Mouse (Mus musculus): ENCODE results near the gene Cdc20.

Cdc20 gene

GRCm38 (mm10) chr4:118427768-118428451, 9.2 kb downstream of the Cdc20 start, which contains the start of gene Elovl1:
Gene Elovl1, plus strand, starts transcription at chr4:118428093.
- POLR2A ChIA-PET: interaction anchor here in 3 of 4 experiments (0.6 to 3.3 kb wide), 35 partner anchors 8 to 681 kb away, joined by 3 to 20 read pairs (median 4); partner anchors contain the start of genes Cdc20 (in 3 of the 3), Kdm4a (in 2 of the 3), Tmem125 (in 2 of the 3) and Cfap57 (in 1 of the 3)
- CTCF ChIA-PET: interaction anchor here (0.6 to 1.6 kb wide), 9 partner anchors 70 to 1276 kb away, joined by 3 to 6 read pairs (median 3); no protein-coding TSS in a partner anchor

- POLR2A ChIA-PET: interaction anchor here (0.6 to 3.3 kb wide), 28 partner anchors 8 to 681 kb away, joined by 3 to 20 read pairs (median 4); partner anchors contain the start of genes Cdc20 (in 4 of the 4), Tmem125 (in 2 of the 4), Kdm4a (in 1 of the 4) and Med8 (in 1 of the 4)
- CTCF ChIA-PET: interaction anchor here (0.6 to 1.6 kb wide), 7 partner anchors 70 to 1275 kb away, joined by 3 to 6 read pairs (median 3); no protein-coding TSS in a partner anchor
Observed at GRCm38 (mm10) chr4:118427415-118427767, 9.8 kb downstream of the Cdc20 start.

GRCm38 (mm10) chr4:118425374-118425773, 11.8 kb downstream of the Cdc20 start:
- CTCF ChIA-PET: interaction anchor here in 1 of 4 experiments (0.7 kb wide), 1 partner anchor 19 kb away, joined by 6 read pairs; no protein-coding TSS in a partner anchor
- POLR2A ChIA-PET: interaction anchor here in 2 of 4 experiments (1.2 to 3.3 kb wide), 6 partner anchors 8 to 34 kb away, joined by 3 to 9 read pairs (median 5); partner anchors contain the start of gene Cdc20 (in 1 of the 2)

GRCm38 (mm10) chr4:118424541-118425160, 12.5 kb downstream of the Cdc20 start:
- ChIA-PET POLR2A (interaction anchor here in 2 of 4 experiments (1.1 to 3.3 kb wide), 4 partner anchors 7 to 35 kb away, joined by 3 to 9 read pairs (median 5); partner anchors contain the start of gene Cdc20 (in 1 of the 2)), CTCF (interaction anchor here in 1 of 4 experiments (0.7 kb wide), 1 partner anchor 19 kb away, joined by 6 read pairs; no protein-coding TSS in a partner anchor)

GRCm38 (mm10) chr4:118421384-118421783, 15.8 kb downstream of the Cdc20 start:
- CTCF ChIA-PET: interaction anchor here in 1 of 4 experiments (1.5 kb wide), 1 partner anchor 11 kb away, joined by 3 read pairs; no protein-coding TSS in a partner anchor

GRCm38 (mm10) chr4:118417112-118417797, 19.9 kb downstream of the Cdc20 start:
- CTCF ChIA-PET: interaction anchor here in 3 of 4 experiments (0.6 to 1.1 kb wide), 4 partner anchors 28 to 363 kb away, joined by 3 to 4 read pairs (median 3); no protein-coding TSS in a partner anchor
- POLR2A ChIA-PET: interaction anchor here in 2 of 4 experiments (0.7 to 2.0 kb wide), 9 partner anchors 9 to 288 kb away, joined by 3 to 9 read pairs (median 3); partner anchors contain the start of genes Cdc20 (in 1 of the 2), Elovl1 (in 1 of the 2) and Kdm4a (in 1 of the 2)

More at GRCm38 (mm10) chr4:118421384-118421783, 15.8 kb downstream of the Cdc20 start:
- POLR2A ChIA-PET: interaction anchor here in 2 of 4 experiments (0.5 to 2.8 kb wide), 10 partner anchors 10 to 123 kb away, joined by 3 to 19 read pairs (median 5); partner anchors contain the start of genes Cdc20 (in 1 of the 2), Med8 (in 1 of the 2), Szt2 (in 1 of the 2) and Tmem125 (in 1 of the 2)

- CTCF ChIA-PET: interaction anchor here in 3 of 4 experiments (0.6 to 1.1 kb wide), 3 partner anchors 29 to 167 kb away, joined by 3 read pairs; no protein-coding TSS in a partner anchor
- POLR2A ChIA-PET: interaction anchor here in 2 of 4 experiments (1.0 to 2.0 kb wide), 7 partner anchors 9 to 287 kb away, joined by 3 to 9 read pairs (median 3); partner anchors contain the start of genes Elovl1 (in 1 of the 2) and Kdm4a (in 1 of the 2)
Observed at GRCm38 (mm10) chr4:118416329-118416728, 20.8 kb downstream of the Cdc20 start.

GRCm38 (mm10) chr4:118415779-118416178, 21.4 kb downstream of the Cdc20 start:
- CTCF ChIA-PET: interaction anchor here in 1 of 4 experiments (0.6 kb wide), 1 partner anchor 167 kb away, joined by 3 read pairs; no protein-coding TSS in a partner anchor

GRCm38 (mm10) chr4:118413553-118413952, 23.6 kb downstream of the Cdc20 start:
- ChIA-PET POLR2A (interaction anchor here in 2 of 4 experiments (0.7 to 1.6 kb wide), 6 partner anchors 8 to 578 kb away, joined by 3 to 5 read pairs (median 3); partner anchors contain the start of genes Cdc20 (in 1 of the 2) and Elovl1 (in 1 of the 2)), CTCF (interaction anchor here in 3 of 4 experiments (0.6 to 0.7 kb wide), 3 partner anchors 204 to 728 kb away, joined by 3 to 5 read pairs (median 5); no protein-coding TSS in a partner anchor)

More at GRCm38 (mm10) chr4:118415779-118416178, 21.4 kb downstream of the Cdc20 start:
- POLR2A ChIA-PET: interaction anchor here in 3 of 4 experiments (0.6 to 1.8 kb wide), 5 partner anchors 9 to 286 kb away, joined by 3 to 5 read pairs (median 4); partner anchors contain the start of gene Kdm4a (in 1 of the 3)

- POLR2A ChIA-PET: interaction anchor here (0.7 to 2.7 kb wide), 12 partner anchors 10 to 210 kb away, joined by 3 to 10 read pairs (median 4); partner anchors contain the start of genes Elovl1 (in 2 of the 4), Cdc20 (in 1 of the 4), Cfap57 (in 1 of the 4) and Ebna1bp2 (in 1 of the 4)
- CTCF ChIA-PET: no interaction called here
Observed at GRCm38 (mm10) chr4:118410871-118411270, 26.3 kb downstream of the Cdc20 start.

- ChIA-PET CTCF (interaction anchor here in 2 of 4 experiments (0.6 to 0.9 kb wide), 2 partner anchors 13 to 106 kb away, joined by 3 to 5 read pairs; no protein-coding TSS in a partner anchor), POLR2A (interaction anchor here in 3 of 4 experiments (0.6 to 2.7 kb wide), 15 partner anchors 10 to 52 kb away, joined by 3 to 10 read pairs (median 4); partner anchors contain the start of gene Elovl1 (in 3 of the 3))
Observed at GRCm38 (mm10) chr4:118409142-118409900, 27.8 kb downstream of the Cdc20 start, which contains the start of the genes Szt2 and Med8. Gene Szt2, minus strand, starts transcription at chr4:118409273. Gene Med8, plus strand, starts transcription at chr4:118409337.

- CTCF ChIA-PET: interaction anchor here in 1 of 4 experiments (1.0 kb wide), 1 partner anchor 164 kb away, joined by 3 read pairs; no protein-coding TSS in a partner anchor
- POLR2A ChIA-PET: interaction anchor here in 2 of 4 experiments (1.0 to 1.3 kb wide), 2 partner anchors 29 to 223 kb away, joined by 3 read pairs; partner anchors contain the start of gene Kdm4a (in 1 of the 2)
Observed at GRCm38 (mm10) chr4:118402701-118403100, 34.5 kb downstream of the Cdc20 start.

- ChIA-PET POLR2A (interaction anchor here in 2 of 4 experiments (0.9 to 1.3 kb wide), 4 partner anchors 14 to 222 kb away, joined by 3 read pairs; partner anchors contain the start of genes Cdc20 (in 1 of the 2) and Kdm4a (in 1 of the 2)), CTCF (interaction anchor here in 1 of 4 experiments (1.0 kb wide), 1 partner anchor 164 kb away, joined by 3 read pairs; no protein-coding TSS in a partner anchor)
Observed at GRCm38 (mm10) chr4:118401918-118402317, 35.2 kb downstream of the Cdc20 start.

- POLR2A ChIA-PET: interaction anchor here in 2 of 4 experiments (0.9 to 1.3 kb wide), 3 partner anchors 13 to 222 kb away, joined by 3 read pairs; partner anchors contain the start of genes Cdc20 (in 1 of the 2) and Kdm4a (in 1 of the 2)
- CTCF ChIA-PET: interaction anchor here in 1 of 4 experiments (1.0 kb wide), 1 partner anchor 165 kb away, joined by 3 read pairs; no protein-coding TSS in a partner anchor
Observed at GRCm38 (mm10) chr4:118401421-118401820, 35.7 kb downstream of the Cdc20 start.

GRCm38 (mm10) chr4:118398400-118398799, 38.8 kb downstream of the Cdc20 start:
- CTCF ChIA-PET: no interaction called here

GRCm38 (mm10) chr4:118396433-118396832, 40.7 kb downstream of the Cdc20 start:
- ChIA-PET POLR2A (no interaction called here), CTCF (no interaction called here)

More at GRCm38 (mm10) chr4:118398400-118398799, 38.8 kb downstream of the Cdc20 start:
- POLR2A ChIA-PET: no interaction called here

Data from embryonic stem cell, embryonic (primary cell).